Mouse (Mus musculus): ENCODE data around the gene Sh3gl2. TPM values are rescaled to one million over a fixed set of nuclear protein-coding genes. Genes with fewer than 3 reads are reported as not detected.

The Sh3gl2 gene
- polyA plus RNA-seq, 1 experiment from 2014 or later = 14.8 TPM

DNA sequence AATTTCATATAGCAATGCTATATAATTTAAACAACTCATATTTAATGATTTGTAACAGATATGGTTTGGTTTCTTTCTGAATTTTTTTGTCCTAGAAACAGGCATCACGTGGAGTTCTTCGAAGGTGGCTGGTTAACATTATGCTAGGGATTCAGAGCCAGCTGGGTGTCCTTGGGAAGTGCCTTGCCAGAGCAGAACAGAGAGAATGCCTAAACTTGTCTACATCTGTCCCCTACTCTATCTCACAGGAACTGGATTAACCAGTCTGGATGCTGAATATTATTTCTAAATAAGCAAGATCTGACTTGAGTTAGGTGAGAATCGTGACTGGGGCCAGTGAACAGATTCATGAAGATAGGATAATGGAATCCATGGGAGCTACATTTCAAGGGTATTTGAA is 157.7 kb downstream of the Sh3gl2 start:
- Histone ChIP-seq H3K36me3 (ENCODE audit: control insufficient read depth, insufficient read depth, low read length) (no peaks in the 10 kb centered on the region), H3K4me1 (ENCODE audit: control insufficient read depth, insufficient read depth, low read length) (no peaks in the 10 kb centered on the region), H3K4me2 (ENCODE audit: low read depth) (no peak overlapping the region), H3K27ac (ENCODE audit: low read depth, low read length) (no peak overlapping the region), H3K9me3 (ENCODE audit: control insufficient read depth, low read length) (no peaks in the 10 kb centered on the region), H3K9ac (ENCODE audit: low read length) (no peak overlapping the region), H3K4me3 (ENCODE audit: low read depth, low read length) (no peak overlapping the region), H3K27me3 (ENCODE audit: control insufficient read depth, insufficient read depth, low read length) (no peaks in the 10 kb centered on the region)
- no peak for DNase-seq (ENCODE audit: low spot score)
- 91% methylated on average over 3 of the region's 3 CpGs for WGBS
- no peak for ATAC-seq (ENCODE audit: insufficient read depth, low FRiP score, low TSS enrichment)

DNA sequence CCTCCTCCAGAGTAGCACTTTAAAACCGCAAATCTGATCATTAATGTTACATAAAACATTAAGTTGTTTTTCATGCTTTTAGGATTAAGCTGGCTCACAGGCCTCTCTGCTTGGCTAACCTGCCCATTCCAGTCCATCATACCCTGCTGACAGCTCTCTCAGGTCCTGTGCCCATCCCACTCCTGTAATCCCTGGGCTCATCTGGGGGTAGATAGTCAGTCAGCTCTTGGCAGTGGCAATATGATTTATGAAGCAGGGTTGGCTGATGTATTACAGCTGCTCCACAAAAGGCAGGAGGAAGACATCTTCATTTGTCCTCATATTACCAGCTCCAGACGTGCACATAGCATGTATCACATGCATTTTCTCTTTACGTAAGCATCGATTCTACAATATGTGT is 158.3 kb downstream of the Sh3gl2 start:
- DNase-seq (ENCODE audit: low spot score) (no peak), ATAC-seq (ENCODE audit: insufficient read depth, low FRiP score, low TSS enrichment) (no peak)
- H3K4me1 ChIP-seq (ENCODE audit: control insufficient read depth, insufficient read depth, low read length) = no peaks in the 10 kb centered on the region
- H3K36me3 ChIP-seq (ENCODE audit: control insufficient read depth, insufficient read depth, low read length) = no peaks in the 10 kb centered on the region
- WGBS = 91% methylated on average over 4 of the region's 4 CpGs
- no peak overlapping the region for H3K9ac ChIP-seq (ENCODE audit: low read length)
- H3K9me3 ChIP-seq (ENCODE audit: control insufficient read depth, low read length) = no peaks in the 10 kb centered on the region
- H3K4me3 ChIP-seq (ENCODE audit: low read depth, low read length) = no peak overlapping the region
- H3K4me2 ChIP-seq (ENCODE audit: low read depth) = no peak overlapping the region
- no peak overlapping the region for H3K27ac ChIP-seq (ENCODE audit: low read depth, low read length)
- H3K27me3 ChIP-seq (ENCODE audit: control insufficient read depth, insufficient read depth, low read length) = no peaks in the 10 kb centered on the region

GRCm38 (mm10) chr4:85371036-85371435 is 166.1 kb downstream of the Sh3gl2 start:
- Histone ChIP-seq H3K36me3 (ENCODE audit: control insufficient read depth, insufficient read depth, low read length) (no peaks in the 10 kb centered on the region), H3K4me3 (ENCODE audit: low read depth, low read length) (no peak overlapping the region), H3K9ac (ENCODE audit: low read length) (no peak overlapping the region), H3K27ac (ENCODE audit: low read depth, low read length) (no peak overlapping the region), H3K9me3 (ENCODE audit: control insufficient read depth, low read length) (no peaks in the 10 kb centered on the region), H3K4me2 (ENCODE audit: low read depth) (no peak overlapping the region), H3K4me1 (ENCODE audit: control insufficient read depth, insufficient read depth, low read length) (no peaks in the 10 kb centered on the region), H3K27me3 (ENCODE audit: control insufficient read depth, insufficient read depth, low read length) (no peaks in the 10 kb centered on the region)
- ATAC-seq (ENCODE audit: insufficient read depth, low FRiP score, low TSS enrichment) = no peak
- 77% methylated on average over 6 of the region's 6 CpGs for WGBS
- DNase-seq (ENCODE audit: low spot score) = no peak

DNA sequence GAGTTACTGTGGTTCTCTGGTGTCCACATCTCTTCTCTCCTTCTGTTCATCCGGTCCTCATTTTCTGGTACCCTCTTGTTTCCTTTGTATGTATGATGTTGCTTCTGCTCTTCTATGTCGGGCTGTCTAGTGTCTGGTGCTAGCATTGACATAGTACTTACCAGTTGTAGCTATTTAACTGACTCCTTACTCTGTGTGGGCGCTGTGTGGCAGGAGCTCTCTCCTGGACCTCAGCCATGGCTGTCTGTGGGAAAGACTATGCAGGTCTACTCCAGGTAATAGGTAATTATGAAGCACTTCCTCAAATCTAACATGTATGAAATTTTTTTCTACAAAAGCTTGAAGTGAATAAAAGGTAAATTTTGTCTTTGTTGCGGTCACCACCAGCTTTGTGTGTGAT is 169.9 kb downstream of the Sh3gl2 start:
- H3K36me3 ChIP-seq (ENCODE audit: control insufficient read depth, insufficient read depth, low read length) = no peaks in the 10 kb centered on the region
- no peak for ATAC-seq (ENCODE audit: insufficient read depth, low FRiP score, low TSS enrichment)
- H3K4me2 ChIP-seq (ENCODE audit: low read depth) = no peak overlapping the region
- no peaks in the 10 kb centered on the region for H3K9me3 ChIP-seq (ENCODE audit: control insufficient read depth, low read length)
- no peaks in the 10 kb centered on the region for H3K4me1 ChIP-seq (ENCODE audit: control insufficient read depth, insufficient read depth, low read length)
- no peak overlapping the region for H3K4me3 ChIP-seq (ENCODE audit: low read depth, low read length)
- no peaks in the 10 kb centered on the region for H3K27me3 ChIP-seq (ENCODE audit: control insufficient read depth, insufficient read depth, low read length)
- 95% methylated on average over 4 of the region's 4 CpGs for WGBS
- no peak overlapping the region for H3K9ac ChIP-seq (ENCODE audit: low read length)
- no peak for DNase-seq (ENCODE audit: low spot score)
- H3K27ac ChIP-seq (ENCODE audit: low read depth, low read length) = no peak overlapping the region

DNA sequence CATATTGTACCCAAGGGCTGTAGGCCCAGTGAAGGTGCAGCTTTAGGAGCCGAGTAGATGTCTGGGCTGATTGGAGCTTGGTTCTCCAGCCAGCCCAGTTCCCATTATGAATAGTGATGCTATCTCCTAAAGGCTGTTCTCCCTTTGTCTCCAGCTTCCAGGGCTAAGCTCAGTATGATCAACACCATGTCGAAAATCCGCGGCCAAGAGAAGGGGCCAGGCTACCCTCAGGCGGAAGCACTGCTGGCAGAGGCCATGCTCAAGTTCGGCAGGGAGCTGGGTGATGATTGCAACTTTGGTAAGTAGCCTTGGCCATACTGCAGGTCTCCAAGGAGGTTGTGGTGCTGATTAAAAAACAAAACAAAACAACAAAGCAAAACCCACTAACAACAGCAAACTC is 171.3 kb downstream of the Sh3gl2 start:
- ATAC-seq (ENCODE audit: insufficient read depth, low FRiP score, low TSS enrichment) = no peak

GRCm38 (mm10) chr4:85376610-85377009 is 171.7 kb downstream of the Sh3gl2 start:
- no peak overlapping the region for H3K4me2 ChIP-seq (ENCODE audit: low read depth)
- H3K4me1 ChIP-seq (ENCODE audit: control insufficient read depth, insufficient read depth, low read length) = no peaks in the 10 kb centered on the region
- H3K36me3 ChIP-seq (ENCODE audit: control insufficient read depth, insufficient read depth, low read length) = no peaks in the 10 kb centered on the region
- H3K27me3 ChIP-seq (ENCODE audit: control insufficient read depth, insufficient read depth, low read length) = no peaks in the 10 kb centered on the region
- 98% methylated on average over 5 of the region's 5 CpGs for WGBS
- H3K9me3 ChIP-seq (ENCODE audit: control insufficient read depth, low read length) = no peaks in the 10 kb centered on the region
- H3K9ac ChIP-seq (ENCODE audit: low read length) = no peak overlapping the region
- no peak overlapping the region for H3K4me3 ChIP-seq (ENCODE audit: low read depth, low read length)
- no peak overlapping the region for H3K27ac ChIP-seq (ENCODE audit: low read depth, low read length)
- DNase-seq (ENCODE audit: low spot score) = no peak
- ATAC-seq (ENCODE audit: insufficient read depth, low FRiP score, low TSS enrichment) = no peak

More for the DNA sequence above, 171.3 kb downstream of the Sh3gl2 start:
- DNase-seq (ENCODE audit: low spot score) = no peak
- H3K9ac ChIP-seq (ENCODE audit: low read length) = no peak overlapping the region
- no peaks in the 10 kb centered on the region for H3K36me3 ChIP-seq (ENCODE audit: control insufficient read depth, insufficient read depth, low read length)
- H3K27ac ChIP-seq (ENCODE audit: low read depth, low read length) = no peak overlapping the region
- no peak overlapping the region for H3K4me3 ChIP-seq (ENCODE audit: low read depth, low read length)
- no peaks in the 10 kb centered on the region for H3K4me1 ChIP-seq (ENCODE audit: control insufficient read depth, insufficient read depth, low read length)
- no peaks in the 10 kb centered on the region for H3K27me3 ChIP-seq (ENCODE audit: control insufficient read depth, insufficient read depth, low read length)
- WGBS = 90% methylated on average over 6 of the region's 6 CpGs
- H3K9me3 ChIP-seq (ENCODE audit: control insufficient read depth, low read length) = no peaks in the 10 kb centered on the region
- H3K4me2 ChIP-seq (ENCODE audit: low read depth) = no peak overlapping the region

DNA sequence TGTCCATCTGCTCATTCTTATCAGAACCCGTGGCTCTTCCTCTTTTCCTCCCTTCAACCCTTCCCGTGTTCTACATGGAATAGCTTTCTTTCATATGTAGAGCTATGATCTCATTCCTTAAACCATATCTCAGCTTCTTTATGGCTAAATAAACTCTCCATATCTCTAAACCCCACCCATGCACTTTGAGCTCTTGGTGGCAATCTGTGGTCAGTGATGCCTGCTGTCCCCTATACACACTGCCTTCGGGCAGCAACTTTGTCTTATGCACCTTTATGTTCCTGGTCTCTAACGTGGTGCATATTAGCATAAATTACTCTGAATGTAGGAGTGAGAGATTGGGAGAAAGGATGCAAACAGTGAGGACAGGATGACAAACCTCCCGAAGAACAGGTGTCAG is 180.3 kb downstream of the Sh3gl2 start:
- Histone ChIP-seq H3K4me1 (ENCODE audit: control insufficient read depth, insufficient read depth, low read length) (no peaks in the 10 kb centered on the region), H3K9ac (ENCODE audit: low read length) (no peak overlapping the region), H3K36me3 (ENCODE audit: control insufficient read depth, insufficient read depth, low read length) (no peaks in the 10 kb centered on the region), H3K27ac (ENCODE audit: low read depth, low read length) (no peak overlapping the region), H3K4me3 (ENCODE audit: low read depth, low read length) (no peak overlapping the region), H3K9me3 (ENCODE audit: control insufficient read depth, low read length) (no peaks in the 10 kb centered on the region), H3K4me2 (ENCODE audit: low read depth) (no peak overlapping the region), H3K27me3 (ENCODE audit: control insufficient read depth, insufficient read depth, low read length) (no peaks in the 10 kb centered on the region)
- ATAC-seq (ENCODE audit: insufficient read depth, low FRiP score, low TSS enrichment) (no peak), DNase-seq (ENCODE audit: low spot score) (no peak)
- 93% methylated on average over 5 of the region's 5 CpGs for WGBS

GRCm38 (mm10) chr4:85387676-85388075 is 182.8 kb downstream of the Sh3gl2 start:
- no peak overlapping the region for H3K4me3 ChIP-seq (ENCODE audit: low read depth, low read length)
- no peaks in the 10 kb centered on the region for H3K36me3 ChIP-seq (ENCODE audit: control insufficient read depth, insufficient read depth, low read length)
- 94% methylated on average over 6 of the region's 6 CpGs for WGBS
- H3K9ac ChIP-seq (ENCODE audit: low read length) = no peak overlapping the region
- H3K27me3 ChIP-seq (ENCODE audit: control insufficient read depth, insufficient read depth, low read length) = no peaks in the 10 kb centered on the region
- H3K27ac ChIP-seq (ENCODE audit: low read depth, low read length) = no peak overlapping the region
- DNase-seq (ENCODE audit: low spot score) (no peak), ATAC-seq (ENCODE audit: insufficient read depth, low FRiP score, low TSS enrichment) (no peak)
- no peaks in the 10 kb centered on the region for H3K9me3 ChIP-seq (ENCODE audit: control insufficient read depth, low read length)
- no peak overlapping the region for H3K4me2 ChIP-seq (ENCODE audit: low read depth)
- no peaks in the 10 kb centered on the region for H3K4me1 ChIP-seq (ENCODE audit: control insufficient read depth, insufficient read depth, low read length)

DNA sequence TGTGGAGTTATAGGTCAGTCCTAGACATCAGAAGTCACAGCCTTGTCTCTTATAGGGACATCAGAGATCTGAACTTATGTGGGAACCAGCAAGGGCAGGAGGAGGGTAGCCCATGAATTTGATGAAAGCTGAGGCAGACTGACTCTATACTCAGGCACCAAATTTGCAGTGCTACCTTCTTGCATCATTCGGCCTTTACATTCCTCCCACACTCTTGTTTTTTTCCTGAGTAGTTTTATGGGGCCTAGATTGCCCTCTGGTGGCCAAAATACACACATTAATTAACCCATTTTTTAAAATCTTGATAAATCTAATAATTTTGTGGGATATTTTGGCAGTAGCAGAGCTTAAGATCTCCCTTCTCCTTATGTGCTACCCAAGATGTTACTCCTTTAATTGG is 186.9 kb downstream of the Sh3gl2 start:
- WGBS = 78% methylated on average over 1 of the region's 1 CpGs

More for the DNA sequence above, 186.9 kb downstream of the Sh3gl2 start:
- Histone ChIP-seq H3K27ac (ENCODE audit: low read depth, low read length) (no peak overlapping the region), H3K4me1 (ENCODE audit: control insufficient read depth, insufficient read depth, low read length) (no peaks in the 10 kb centered on the region), H3K27me3 (ENCODE audit: control insufficient read depth, insufficient read depth, low read length) (no peaks in the 10 kb centered on the region), H3K4me3 (ENCODE audit: low read depth, low read length) (no peak overlapping the region), H3K9me3 (ENCODE audit: control insufficient read depth, low read length) (no peaks in the 10 kb centered on the region), H3K36me3 (ENCODE audit: control insufficient read depth, insufficient read depth, low read length) (no peaks in the 10 kb centered on the region), H3K9ac (ENCODE audit: low read length) (no peak overlapping the region), H3K4me2 (ENCODE audit: low read depth) (no peak overlapping the region)
- no peak for DNase-seq (ENCODE audit: low spot score)
- ATAC-seq (ENCODE audit: insufficient read depth, low FRiP score, low TSS enrichment) = no peak

All from neural tube, embryonic 11.5 days (tissue).